Mouse (Mus musculus) liver, adult 2 months (tissue): ENCODE measurements around the gene Rab11fip4.

Experiments used
- CTCF ChIP-seq: fragments of 200-500 bp; IDR thresholded peaks from 2 replicates; pipeline ENCODE4 v1.5.1; 2011; ENCODE audit warnings: low read depth, low read length, control low read depth
- POLR2A ChIP-seq: fragments of 200-500 bp; IDR thresholded peaks from 2 replicates; pipeline ENCODE4 v1.6.1; 2011; ENCODE audit warnings: low read length, control low read depth; ENCODE audit not compliant: insufficient read depth; ENCODE audit errors: extremely low read depth

GRCm38 (mm10) chr11:79738725-79739558 lies 147.9 kb downstream of the Rab11fip4 start:
- TF ChIP-seq CTCF (no peak), POLR2A (no peak)
